Mouse (Mus musculus): ENCODE data around the gene Ppm1g. TPM values are rescaled to one million over a fixed set of nuclear protein-coding genes. Genes with fewer than 3 reads are reported as not detected.

The Ppm1g gene
- total RNA-seq, 4 experiments from 2014 or later, result 38.2 to 49.9 (median 45.2) TPM

DNA sequence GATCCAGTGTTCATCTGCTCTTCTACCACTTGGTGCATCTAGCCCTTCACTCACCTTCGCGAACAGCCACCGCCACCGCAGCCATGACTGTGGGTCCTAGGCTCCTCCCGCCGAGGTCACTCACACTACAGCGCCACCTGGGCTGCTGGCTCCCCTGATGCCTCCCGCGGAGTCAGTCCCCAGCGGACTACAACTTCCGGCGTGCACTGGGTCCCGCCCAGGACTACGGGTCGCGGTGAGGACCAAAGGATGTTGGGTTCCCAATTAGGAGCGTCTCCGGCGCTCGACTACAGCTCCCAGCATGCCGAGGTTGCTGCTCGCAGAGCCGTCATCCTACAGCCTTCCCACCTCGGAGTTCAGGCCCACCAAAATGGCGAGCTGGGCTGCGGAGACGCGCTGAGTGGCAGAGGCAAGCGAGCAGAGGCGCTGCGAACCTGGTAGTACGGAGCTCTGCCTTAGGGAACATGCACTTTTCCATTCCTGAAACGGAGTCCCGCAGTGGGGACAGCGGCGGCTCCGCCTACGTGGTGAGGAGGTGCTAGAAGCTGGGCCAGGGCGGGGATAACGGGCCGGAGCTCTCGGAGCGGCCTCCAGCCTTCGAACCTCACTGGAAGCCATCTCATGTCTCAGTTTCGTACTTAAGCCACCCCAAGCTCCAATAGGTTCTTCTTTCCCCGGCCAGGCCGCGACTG, 27.4 kb downstream of the Ppm1g start, which contains the start of the genes Snx17 and Eif2b4:
TSS of gene Snx17 (plus strand) at position 289 of the 692 bp plus-strand sequence.
TSS of gene Eif2b4 (minus strand) at position 492 of the 692 bp plus-strand sequence.
- peak; percentile 97 for DNase-seq (ENCODE audit: low spot score in 2 of 2)

DNA sequence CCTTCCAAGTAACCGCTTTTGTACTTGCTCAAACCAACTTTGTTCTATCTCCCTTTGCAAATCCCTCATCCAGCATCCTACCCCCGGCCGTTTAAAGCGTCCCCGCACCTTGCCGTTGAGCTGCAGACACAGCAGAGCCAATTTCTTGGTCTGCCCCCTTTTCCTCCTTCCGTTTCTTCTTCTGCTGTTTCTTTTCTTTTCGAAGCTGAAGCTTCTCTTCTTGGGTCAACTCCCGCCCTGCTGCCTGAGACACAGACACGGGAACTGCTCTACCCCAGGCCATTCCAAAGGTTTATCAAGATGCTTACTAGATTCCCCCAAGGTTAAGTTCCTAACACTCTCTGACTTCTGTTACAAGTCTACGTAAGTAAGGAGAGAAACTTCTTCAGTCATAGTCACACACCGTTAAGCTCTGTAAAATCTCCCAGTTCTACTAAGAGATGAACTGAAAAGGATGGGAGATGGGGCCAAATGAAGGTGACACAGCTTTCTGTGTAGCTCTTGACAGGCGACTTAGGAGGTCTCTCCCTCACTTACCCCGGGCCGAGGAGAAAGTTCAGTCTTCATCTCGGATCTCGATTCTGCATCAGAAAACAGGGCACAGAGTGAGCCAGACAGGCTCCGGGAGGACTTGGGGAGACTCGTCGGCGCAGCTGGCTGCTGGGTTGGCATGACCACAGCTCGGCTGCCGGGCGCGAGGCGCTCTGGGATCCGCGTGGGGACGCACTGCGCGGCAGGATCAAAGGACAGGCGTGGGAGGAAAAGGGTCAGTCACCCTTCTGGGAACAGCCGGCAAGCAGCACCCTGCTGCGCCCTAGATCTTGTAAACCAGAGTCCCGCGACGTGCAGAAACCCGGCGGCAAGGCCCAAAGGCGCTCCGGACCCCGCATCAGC, 28.2 kb downstream of the Ppm1g start:
- DNase-seq (ENCODE audit: low spot score in 2 of 2), result no peak

DNA sequence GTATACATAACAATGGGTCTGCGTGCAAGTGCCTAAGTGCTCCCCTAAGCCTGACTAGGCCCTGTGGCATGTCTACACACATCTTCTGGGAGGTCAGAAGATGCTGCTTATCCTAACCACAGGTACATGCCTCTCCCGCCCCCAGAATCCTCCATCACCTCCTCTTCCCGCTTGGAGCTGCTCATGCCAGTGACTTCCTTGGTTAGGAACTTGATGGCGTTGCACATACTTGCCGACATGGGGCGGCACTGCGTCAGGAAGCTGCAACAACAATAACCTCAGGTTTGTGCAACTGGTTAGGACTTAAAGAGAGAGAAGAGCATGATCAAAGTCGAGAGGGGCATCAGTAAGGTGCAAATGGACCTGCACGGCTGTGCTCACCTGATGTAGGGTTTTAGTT, 30.3 kb downstream of the Ppm1g start:
- no peak for DNase-seq (ENCODE audit: low spot score in 2 of 2)

DNA sequence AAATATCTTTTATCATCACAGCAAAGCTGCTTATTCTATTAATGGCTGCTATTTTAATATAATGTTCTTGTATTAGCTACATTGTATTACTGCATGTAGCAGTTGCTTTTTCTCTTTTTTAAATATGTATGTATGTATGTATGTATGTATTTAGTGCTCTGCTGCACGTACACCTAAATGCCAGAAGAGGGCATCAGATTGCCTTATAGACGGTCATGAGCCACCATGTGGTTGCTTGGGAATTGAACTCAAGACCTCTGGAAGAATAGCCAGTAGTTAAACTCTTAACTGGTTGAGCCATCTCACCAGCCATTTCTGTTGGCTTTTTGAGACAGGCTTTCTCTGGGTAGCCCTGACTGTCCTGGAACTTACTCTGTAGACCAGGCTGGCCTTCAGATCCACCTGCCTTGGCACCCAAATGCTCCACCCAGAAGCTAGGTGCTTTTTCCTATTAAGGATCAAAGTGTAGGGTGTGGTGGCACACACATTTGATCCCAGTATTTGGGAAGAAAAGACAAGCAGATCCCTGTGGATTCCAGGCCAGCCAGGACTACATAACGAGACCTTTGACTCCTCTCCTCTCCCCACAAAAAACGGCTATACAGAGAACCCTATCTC, 32.2 kb downstream of the Ppm1g start:
- DNase-seq (ENCODE audit: low spot score in 2 of 2), result no peak

DNA sequence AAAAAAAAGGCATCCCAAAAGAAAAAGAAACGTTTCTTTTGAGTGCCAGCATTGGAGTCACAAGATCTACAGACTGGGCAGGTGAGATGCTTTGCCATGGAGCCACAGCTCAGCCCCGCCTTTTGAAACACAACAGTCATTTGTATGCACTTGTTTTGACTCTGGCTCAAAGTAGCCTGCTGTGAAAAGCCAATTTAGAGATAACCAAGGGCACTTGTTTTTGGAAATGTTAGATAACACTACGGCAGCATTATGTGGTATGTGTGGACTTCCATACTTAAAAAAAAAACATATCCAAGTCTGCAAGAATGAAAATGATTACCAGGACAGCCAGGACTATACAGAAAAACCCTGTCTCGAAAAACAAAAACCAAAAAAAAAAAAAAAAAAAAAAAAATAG, 36.8 kb downstream of the Ppm1g start:
- DNase-seq (ENCODE audit: low spot score in 2 of 2), result no peak

DNA sequence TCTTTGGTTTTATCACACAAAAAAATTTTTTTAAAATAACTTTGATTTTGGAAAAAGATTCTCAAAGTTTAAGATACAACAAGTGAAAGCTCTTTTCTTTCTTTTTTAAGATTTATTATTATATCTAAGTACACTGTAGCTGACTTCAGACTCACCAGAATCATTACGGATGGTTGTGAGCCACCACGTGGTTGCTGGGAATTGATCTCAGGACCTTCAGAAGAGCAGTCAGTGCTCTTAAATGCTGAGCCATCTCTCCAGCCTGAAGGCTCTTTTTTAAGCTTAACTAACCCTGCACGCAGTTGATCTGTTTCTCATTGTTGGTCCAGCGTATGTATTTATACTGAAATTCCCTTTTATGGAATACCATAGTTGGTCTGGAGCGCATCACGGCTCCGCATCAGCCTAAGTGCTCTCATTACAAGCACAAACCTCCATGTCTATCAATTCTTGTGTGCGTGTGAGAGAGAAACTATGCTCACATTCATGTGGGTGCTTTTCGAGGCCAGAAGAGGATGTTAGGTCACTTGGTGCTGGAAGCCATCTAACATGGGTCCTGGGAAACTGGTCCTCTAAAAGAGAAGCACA, 39.2 kb downstream of the Ppm1g start:
- DNase-seq (ENCODE audit: low spot score in 2 of 2), result no peak

DNA sequence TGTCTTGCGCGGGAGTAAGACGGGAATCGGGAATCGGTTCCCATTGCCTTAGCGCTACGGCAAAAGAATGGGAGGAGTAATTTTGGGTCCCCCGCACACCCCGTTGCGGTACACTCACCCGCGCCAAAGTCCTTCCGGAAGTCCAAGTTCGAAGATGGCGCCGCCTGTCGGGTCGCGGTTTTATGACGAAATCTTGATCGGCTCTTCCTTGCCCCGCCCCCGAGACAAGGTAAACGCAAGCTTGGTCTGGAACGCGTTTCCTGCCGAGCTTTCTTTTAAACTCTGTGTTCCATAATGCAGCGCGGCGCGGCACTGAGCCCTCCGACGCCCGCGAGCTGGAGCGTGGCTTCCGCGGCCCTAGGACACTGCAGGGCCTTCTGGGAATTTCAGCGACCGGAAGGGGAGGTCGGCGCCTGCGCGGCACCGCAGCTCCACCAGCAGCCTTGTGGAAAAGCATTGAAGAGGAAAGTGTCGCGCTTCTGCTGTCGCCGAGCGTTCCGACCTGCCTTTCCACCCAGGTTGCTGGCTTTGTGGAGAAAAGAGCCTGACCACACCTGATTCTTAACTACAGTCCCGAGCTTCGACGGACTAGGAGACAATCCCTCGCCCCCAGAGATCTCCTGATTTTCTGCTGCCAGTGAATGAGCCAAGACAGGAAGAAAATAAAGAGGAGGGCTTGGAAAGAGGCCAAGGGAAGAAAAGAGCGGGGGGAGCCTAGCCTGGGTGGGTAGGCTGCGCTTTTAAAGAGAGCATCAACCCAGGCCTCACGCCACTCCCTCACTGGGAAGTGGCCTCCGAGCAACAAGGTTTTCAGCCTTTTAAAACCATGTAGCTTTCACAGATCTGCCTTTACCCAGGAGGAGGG, 40.5 kb downstream of the Ppm1g start, which contains the start of the genes Gm29609 and Gtf3c2:
TSS of gene Gm29609 (minus strand) at position 146 of the 865 bp plus-strand sequence.
TSS of gene Gtf3c2 (minus strand) at position 379 of the 865 bp plus-strand sequence.
- peak; percentile 86 to 90 for DNase-seq (ENCODE audit: low spot score in 2 of 2)

DNA sequence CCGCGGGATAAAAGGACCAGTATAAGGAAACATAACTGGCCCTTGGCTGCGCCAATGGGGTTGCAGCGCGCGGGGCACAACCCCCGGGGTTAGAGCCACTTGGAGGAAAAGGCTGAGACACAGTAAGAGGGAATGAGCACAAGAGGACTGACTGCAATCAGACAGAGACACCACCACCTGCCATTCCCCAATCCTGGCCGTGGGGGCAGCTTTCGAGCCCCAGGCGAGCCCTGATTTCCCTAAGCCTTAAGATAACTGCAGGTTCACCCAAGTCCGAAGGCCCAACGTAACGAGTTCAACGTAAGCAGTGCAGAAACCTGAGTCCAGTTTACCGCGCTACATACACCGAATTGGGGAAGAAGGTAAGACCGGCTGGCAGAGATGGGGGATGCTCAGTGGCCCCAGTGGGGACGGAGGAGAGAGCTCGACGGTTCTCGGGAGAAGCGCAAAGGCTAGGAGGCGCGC, 41.2 kb downstream of the Ppm1g start:
- DNase-seq (ENCODE audit: low spot score in 2 of 2), result no peak

DNA sequence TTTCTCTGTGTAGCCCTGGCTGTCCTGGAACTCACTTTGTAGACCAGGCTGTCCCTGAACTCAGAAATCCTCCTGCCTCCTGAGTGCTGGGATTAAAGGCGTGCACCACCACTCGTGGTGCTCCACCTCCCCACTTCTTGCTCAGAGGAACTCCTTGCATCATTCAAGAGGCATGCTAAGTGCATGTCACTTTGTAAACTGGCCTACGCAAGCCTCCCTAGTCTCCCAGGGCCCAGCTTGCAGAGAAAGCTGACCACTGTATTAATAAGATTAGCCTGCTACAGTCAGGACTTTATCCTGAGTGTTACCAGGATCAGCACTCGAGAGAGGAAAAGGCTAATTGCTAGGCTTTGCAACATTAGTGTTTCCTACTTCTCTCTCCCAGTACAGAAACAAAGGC, 51.9 kb downstream of the Ppm1g start:
- no peak for DNase-seq (ENCODE audit: low spot score in 2 of 2)

DNA sequence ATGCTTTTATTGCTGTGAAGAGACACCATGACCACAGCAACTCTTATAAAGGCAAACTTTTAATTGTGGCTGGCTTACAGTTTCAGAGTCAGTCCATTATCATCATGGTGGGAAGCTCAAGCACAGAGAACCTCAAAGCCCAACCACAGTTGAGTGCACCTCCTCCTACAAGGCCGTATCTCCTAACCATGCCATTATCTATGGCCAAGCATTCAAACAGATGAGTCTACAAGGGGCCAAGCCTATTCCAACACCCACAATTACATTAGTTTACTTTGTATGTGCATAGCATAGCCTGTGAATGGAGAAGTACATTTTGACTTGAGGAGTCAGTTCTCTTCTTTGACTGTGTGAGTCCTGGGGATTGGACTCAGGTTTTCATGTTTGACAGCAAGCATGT, 55.6 kb downstream of the Ppm1g start:
- no peak for DNase-seq (ENCODE audit: low spot score in 2 of 2)

DNA sequence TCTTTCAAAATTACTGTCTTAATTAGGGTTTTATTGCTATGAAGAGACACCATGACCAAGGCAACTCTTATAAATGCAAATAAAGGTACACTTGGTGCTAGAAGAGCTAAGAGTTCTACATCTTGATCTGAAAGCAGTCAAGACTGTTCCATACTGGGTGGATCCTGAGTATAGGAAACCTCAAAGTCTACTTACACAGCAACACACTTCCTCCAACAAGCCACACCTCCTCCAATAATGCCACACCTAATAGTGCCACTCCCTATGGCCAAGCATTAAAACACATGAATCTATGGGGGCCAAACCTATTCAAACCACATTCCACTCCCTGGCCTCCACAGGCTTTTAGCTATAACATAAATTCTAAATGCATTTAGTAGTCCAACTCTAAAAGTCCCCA, 58.0 kb downstream of the Ppm1g start:
- no peak for DNase-seq (ENCODE audit: low spot score in 2 of 2)

DNA sequence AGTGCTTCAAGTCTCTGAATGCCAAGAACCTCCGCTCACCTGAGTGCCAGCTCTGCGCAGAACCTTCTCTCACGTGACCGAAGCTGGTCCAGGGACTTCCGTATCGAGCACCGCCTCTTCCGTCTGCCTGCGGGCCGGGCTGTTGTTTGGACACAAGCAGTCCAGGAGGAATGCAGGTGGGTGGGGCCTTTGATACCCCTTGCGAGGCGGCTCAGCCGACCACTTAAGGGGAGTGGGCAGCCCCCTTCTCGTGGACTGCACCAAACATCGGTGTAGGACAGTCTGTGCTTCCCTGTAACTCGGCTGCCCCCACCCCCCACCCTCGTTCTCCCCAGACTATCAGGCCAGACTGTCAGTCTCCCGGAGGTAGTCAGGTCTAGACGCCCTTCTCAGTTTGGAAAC, 66.3 kb downstream of the Ppm1g start, which contains the start of gene Mpv17:
TSS of gene Mpv17 (minus strand) at position 100 of the 402 bp plus-strand sequence.
- DNase-seq (ENCODE audit: low spot score in 2 of 2), result peak; percentile 65 to 81

DNA sequence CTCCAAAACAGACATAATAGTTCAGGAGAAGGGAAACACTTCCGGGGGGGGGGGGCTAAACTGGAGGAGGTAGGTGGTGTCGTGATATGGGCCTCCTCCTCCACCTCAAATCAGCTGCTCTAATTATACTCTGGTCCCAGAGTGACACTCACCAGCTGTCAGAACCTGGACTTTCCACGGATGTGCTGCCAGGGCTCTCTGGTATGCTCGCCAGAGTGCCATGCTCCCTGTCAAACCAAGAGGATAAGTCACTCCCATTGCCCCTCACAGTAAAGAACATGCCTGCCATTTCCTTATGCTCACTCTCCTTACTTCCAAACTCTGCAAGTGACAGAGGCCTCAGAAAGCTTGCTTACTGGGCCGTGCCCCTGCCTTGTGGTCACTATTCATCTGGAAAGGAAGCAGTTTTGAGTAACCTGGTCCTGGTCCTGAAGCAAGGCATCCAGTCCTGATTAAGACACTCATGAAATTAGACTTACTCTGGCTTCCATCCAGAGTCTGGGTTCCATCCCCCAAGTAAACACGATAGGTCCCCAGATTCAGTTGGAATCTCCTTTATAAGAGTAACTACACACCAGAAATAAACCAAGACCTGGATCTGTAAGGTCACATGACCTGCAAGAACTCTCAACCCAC, 66.9 kb downstream of the Ppm1g start:
- DNase-seq (ENCODE audit: low spot score in 2 of 2), result peak in 1 of 2 experiments; percentile 49

Other genes starting within 250 kb of the Ppm1g start
- gene Atraid, start 172.4 kb downstream of the Ppm1g start, total RNA-seq (2022), result 10 to 100 TPM; 41.9 to 51.2 (median 47.9) TPM
- 1 to 10 TPM; 6.1 to 7.9 (median 6.7) TPM for gene Slc5a6, start 171.8 kb downstream of the Ppm1g start, total RNA-seq (2022)
- 10 to 100 TPM; 25.5 to 30.8 (median 27.9) TPM for gene Cad, start 165.9 kb downstream of the Ppm1g start, total RNA-seq (2022)
- gene Dnajc5g, start 114.4 kb downstream of the Ppm1g start, total RNA-seq (2022), result not detected
- under 1 TPM in 2 of 4 experiments, not detected in 2; 0.18 to 0.24 TPM for gene Slc30a3, start 112.5 kb downstream of the Ppm1g start, total RNA-seq (2022)
- 100 to 1,000 TPM; 420 to 527 (median 441) TPM for gene Trim54, start 104.0 kb downstream of the Ppm1g start, total RNA-seq (2022)
- gene Ucn, start 81.9 kb downstream of the Ppm1g start, total RNA-seq (2022), result not detected
- 10 to 100 TPM; 19.2 to 26.8 (median 22.7) TPM for gene Mpv17, start 66.4 kb downstream of the Ppm1g start, total RNA-seq (2022)
- gene Gm29609, start 40.8 kb downstream of the Ppm1g start, total RNA-seq (2022), result under 1 TPM; 0.15 to 0.56 (median 0.29) TPM
- 10 to 100 TPM; 20.5 to 28.0 (median 23.2) TPM for gene Gtf3c2, start 40.5 kb downstream of the Ppm1g start, total RNA-seq (2022)
- gene Snx17, start 27.5 kb downstream of the Ppm1g start, total RNA-seq (2022), result 10 to 100 TPM; 31.3 to 35.8 (median 31.7) TPM
- 10 to 100 TPM; 42.1 to 68.2 (median 50.8) TPM for gene Eif2b4, start 27.3 kb downstream of the Ppm1g start, total RNA-seq (2022)
- 10 to 100 TPM in 1 of 4 experiments, 1 to 10 TPM in 3; 6.5 to 12.3 (median 8.5) TPM for gene Zfp513, start 18.4 kb downstream of the Ppm1g start, total RNA-seq (2022)
- gene Nrbp1, start 20.2 kb upstream of the Ppm1g start, total RNA-seq (2022), result 10 to 100 TPM; 43.9 to 54.8 (median 51.2) TPM
- not detected for gene Gm9970, start 20.5 kb upstream of the Ppm1g start, total RNA-seq (2022)
- 1 to 10 TPM in 3 of 4 experiments, under 1 TPM in 1; 0.68 to 1.4 (median 1.2) TPM for gene Krtcap3, start 31.0 kb upstream of the Ppm1g start, total RNA-seq (2022)
- gene Ift172, start 70.4 kb upstream of the Ppm1g start, total RNA-seq (2022), result 10 to 100 TPM; 24.6 to 32.9 (median 28.6) TPM
- 1 to 10 TPM; 1.1 to 2.0 (median 1.2) TPM for gene Fndc4, start 75.4 kb upstream of the Ppm1g start, total RNA-seq (2022)
- not detected for gene Gckr, start 76.8 kb upstream of the Ppm1g start, total RNA-seq (2022)
- gene Zfp512, start 231.7 kb upstream of the Ppm1g start, total RNA-seq (2022), result 10 to 100 TPM; 11.5 to 14.3 (median 12.8) TPM